Mouse (Mus musculus) telencephalon, adult 2 months (tissue): ENCODE data around the gene Vmn2r56.
"Not testable (repeated sequence)": the region's sequence is repeated elsewhere in the genome, so short reads cannot be mapped to it uniquely, and the experiment has no call there.

Experiments
- DNase-seq: peaks from one replicate; pipeline ENCODE4 v3.0.0-alpha.2; 2011; ENCODE audit warnings: low read depth, low spot score

The Vmn2r56 gene

DNA sequence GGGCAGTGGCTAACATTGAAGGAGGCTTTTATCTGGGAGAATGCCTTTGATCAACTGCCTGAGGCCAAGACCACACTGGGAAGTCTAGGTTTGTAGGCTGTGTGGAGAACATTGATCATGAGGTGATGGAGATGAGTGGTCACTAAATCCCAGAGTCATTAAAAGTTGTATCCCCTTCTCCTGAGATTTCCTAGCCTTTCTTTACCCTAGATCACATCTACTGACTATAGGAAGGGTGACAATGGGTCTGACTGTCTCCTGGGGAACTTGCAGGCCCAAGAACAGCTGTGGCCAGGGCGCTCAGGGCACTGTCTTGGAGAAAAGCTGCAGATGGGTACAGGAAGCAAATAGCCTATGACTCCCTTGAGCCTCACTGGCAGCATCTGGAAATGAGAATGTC, at the start of gene Vmn2r56:
Gene Vmn2r56, minus strand, starts transcription at position 101 of the 400 bp plus-strand sequence.
- DNase-seq = no peak

DNA sequence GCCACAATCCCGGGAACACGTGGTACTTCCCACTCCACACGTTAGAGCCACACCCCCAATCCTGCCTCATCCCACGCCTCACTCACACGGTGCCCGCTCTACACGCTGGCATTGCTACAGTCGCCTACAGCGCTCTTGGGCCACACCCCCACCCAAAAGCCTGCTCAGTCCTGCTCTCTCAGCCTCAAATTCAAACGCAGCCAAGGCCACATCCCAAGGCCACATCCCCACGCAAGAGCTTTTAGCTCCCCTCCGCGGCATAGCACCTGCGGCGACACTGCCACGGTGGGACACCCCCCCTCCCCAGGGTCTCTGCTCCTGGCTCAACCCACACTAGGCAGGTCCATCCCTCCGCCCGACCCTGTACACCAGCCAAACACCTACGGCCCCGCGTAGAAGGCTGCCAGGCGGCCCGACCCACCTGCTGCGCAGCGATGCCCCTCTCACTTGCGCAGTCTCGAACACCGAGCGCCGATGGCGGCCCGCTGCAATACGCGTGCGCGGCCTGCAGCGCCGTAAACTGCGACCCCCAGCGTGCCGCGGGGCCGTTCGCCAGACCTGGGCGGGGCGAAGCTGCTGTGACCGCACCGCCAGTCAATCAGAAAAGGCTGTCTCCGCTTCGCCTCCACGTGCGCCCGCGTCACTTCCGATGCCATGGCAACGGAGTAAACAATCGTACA, 45.5 kb upstream of the Vmn2r56 start:
- DNase-seq = peak; percentile 67

DNA sequence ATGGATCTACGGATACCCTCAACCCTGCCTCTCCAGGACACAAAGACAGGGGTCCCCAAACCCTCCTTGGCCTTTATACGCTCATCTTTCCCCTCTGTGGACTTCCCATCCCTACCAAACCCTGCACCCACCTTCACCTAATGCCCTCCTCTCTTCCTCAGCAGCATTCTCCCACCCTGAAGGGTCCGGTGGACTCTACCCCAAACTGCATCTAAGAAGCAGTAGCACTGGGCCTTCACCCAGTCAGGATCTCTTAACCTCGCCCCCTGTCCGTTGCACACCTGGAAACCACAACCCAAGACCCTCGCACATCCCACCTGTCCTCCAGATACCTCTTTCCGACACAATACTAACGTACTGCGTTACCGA, 45.0 kb upstream of the Vmn2r56 start:
- DNase-seq = no peak

DNA sequence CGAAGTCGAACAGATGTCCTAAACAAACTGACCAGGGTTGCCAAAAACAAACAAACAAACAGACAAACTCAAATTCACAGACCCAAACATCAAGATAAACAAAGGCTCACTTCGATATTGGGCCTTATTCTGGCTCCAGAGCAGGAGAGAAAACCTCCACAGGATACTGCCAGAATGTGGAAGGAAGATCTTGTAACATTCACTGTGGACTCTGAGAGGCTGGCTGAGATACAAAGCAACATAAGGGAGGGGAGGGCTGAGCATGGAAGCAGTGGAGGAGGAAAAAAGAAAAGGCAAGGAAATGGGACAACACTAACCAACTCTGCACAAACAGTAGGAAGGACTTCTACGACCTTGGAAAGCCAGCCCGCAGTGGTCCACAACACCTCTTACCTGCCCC, 44.3 kb upstream of the Vmn2r56 start:
- DNase-seq = peak; percentile 16

GRCm38 (mm10) chr7:12774606-12775005, 39.8 kb upstream of the Vmn2r56 start:
- peak; percentile 72 for DNase-seq

- no peak for DNase-seq
These were observed 39.3 kb upstream of the Vmn2r56 start for GRCm38 (mm10) chr7:12774111-12774510.

DNA sequence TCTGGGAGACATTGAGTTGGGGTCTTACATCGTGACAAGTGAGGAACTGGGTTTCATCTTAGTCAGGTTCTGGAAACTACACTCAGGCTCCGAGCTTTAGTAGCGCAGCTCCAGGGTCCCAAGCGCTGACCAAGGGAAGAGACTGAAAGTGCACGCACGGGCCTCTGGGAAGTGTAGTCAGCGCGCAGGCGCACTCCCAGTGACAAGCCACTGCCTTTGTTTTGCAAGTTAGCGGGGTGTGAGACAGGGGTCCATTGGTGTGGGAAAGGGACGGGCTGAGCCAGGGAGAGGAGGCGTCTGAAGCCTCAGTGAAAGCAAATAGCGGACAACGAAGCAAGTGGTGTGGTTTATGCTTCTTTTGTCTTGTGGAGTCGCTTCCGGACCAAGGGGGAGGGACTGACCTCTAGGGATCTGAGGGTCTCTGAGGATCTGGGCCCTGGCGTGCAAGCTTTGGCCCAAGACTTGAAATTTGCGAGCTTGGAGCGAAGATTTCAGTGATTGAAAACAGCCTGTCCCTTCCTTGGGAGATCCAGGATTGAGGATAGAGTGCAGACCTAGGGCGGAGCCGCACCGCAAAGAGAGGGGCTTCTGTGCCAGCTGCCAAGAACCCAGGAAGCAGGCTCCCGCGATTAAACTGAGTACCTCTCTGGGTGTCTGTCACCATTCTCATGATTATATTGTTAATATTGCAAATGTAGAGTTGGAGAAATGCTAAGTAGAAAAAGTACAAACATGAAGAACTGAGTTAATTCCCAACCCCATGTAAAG, 14.8 kb upstream of the Vmn2r56 start:
- no peak for DNase-seq

GRCm38 (mm10) chr7:12684903-12685302, 49.9 kb downstream of the Vmn2r56 start, which contains the start of gene Vmn2r55:
Vmn2r55 (minus strand) TSS chr7:12685003.
- not testable (repeated sequence) for DNase-seq

GRCm38 (mm10) chr7:12640219-12640618, 94.6 kb downstream of the Vmn2r56 start, which contains the start of gene Vmn2r54:
Vmn2r54 (minus strand) TSS chr7:12640319.
- DNase-seq = not testable (repeated sequence)
